Mouse (Mus musculus) limb, embryonic 15.5 days (tissue): ENCODE results near the gene Krtap9-3. TPM values are rescaled to one million over a fixed set of nuclear protein-coding genes. Genes with fewer than 3 reads are reported as not detected.

ENCODE experiments used
- ATAC-seq: fragments of 200-750 bp; cut with Nextera tagmentation; 2 replicates; pipeline ENCODE4 v1.8.0; 2017; ENCODE audit warnings: low read depth, moderate TSS enrichment; ENCODE audit not compliant: insufficient number of reproducible peaks, low FRiP score, low TSS enrichment
- H3K27ac ChIP-seq: fragments of 300-500 bp; sonication (generic); 2 replicates; pipeline ENCODE4 v1.5.1; 2015; ENCODE audit warnings: moderate library complexity, mild to moderate bottlenecking, inconsistent platforms
- H3K27me3 ChIP-seq: fragments of 300-500 bp; sonication (generic); 2 replicates; pipeline ENCODE4 v1.6.1; 2015; ENCODE audit warnings: inconsistent platforms
- H3K36me3 ChIP-seq: fragments of 300-500 bp; sonication (generic); 2 replicates; pipeline ENCODE4 v1.6.1; 2015; ENCODE audit warnings: inconsistent platforms
- H3K4me1 ChIP-seq: fragments of 300-500 bp; sonication (generic); 2 replicates; pipeline ENCODE4 v1.6.1; 2015; ENCODE audit warnings: inconsistent platforms
- H3K4me2 ChIP-seq: fragments of 300-500 bp; sonication (generic); 2 replicates; pipeline ENCODE4 v1.6.1; 2015; ENCODE audit warnings: mild to moderate bottlenecking, inconsistent platforms
- H3K4me3 ChIP-seq: fragments of 300-500 bp; sonication (generic); 2 replicates; pipeline ENCODE4 v1.5.1; 2015; ENCODE audit warnings: mild to moderate bottlenecking, inconsistent platforms
- H3K9ac ChIP-seq: fragments of 300-500 bp; sonication (generic); 2 replicates; pipeline ENCODE4 v1.6.1; 2015; ENCODE audit warnings: inconsistent platforms
- H3K9me3 ChIP-seq: fragments of 300-500 bp; sonication (generic); 2 replicates; pipeline ENCODE4 v1.6.1; 2016; ENCODE audit warnings: inconsistent platforms
- WGBS: fragments of 180-500 bp; shearing (Covaris S2); methylation state at CpG from one replicate; pipeline ENCODE4 v1.1.7; 2015; 5-methylcytosine and 5-hydroxymethylcytosine counted together
- polyA plus RNA-seq: library from polyadenylated mRNA; unstranded; fragments of >200 nt; fragmentation: Nextera tagmentation; extraction: Ambion mirVana; gene quantifications from 2 replicates; pipeline ENCODE4 v1.2.1, GENCODE M21; 2015

Gene Krtap9-3
- polyA plus RNA-seq, 1 experiment from 2014 or later: not detected

DNA sequence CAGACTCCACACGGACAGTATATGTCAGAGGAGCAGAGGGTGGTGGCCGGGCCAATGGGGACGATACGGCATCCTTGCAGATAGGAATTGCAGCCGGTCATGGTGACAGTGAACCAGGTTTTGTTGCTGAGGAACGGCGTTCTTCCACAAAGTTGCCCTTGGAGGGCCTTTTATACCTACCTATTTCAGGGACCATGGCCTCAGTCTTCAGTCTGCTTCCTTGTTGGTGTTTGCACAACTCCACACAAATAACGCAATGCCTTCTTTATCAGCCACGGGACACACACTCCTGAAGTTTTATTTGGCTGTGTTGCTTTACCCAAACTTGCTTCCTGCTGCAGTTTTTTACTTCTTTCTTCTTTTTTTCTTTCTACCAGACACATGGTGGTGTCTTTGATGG lies 38.5 kb downstream of the Krtap9-3 start, which contains the start of gene Gm11939:
TSS of gene Gm11939 (minus strand) at position 101 of the 400 bp plus-strand sequence.
- 86% methylated on average over 9 of the region's 9 CpGs for WGBS
- Histone ChIP-seq H3K4me3 (no peak within 1 kb of the TSS), H3K4me2 (no peak within 1 kb of the TSS), H3K27ac (no peak within 1 kb of the TSS), H3K4me1 (no peaks in the 10 kb centered on the region), H3K9me3 (no peaks in the 10 kb centered on the region), H3K27me3 (no peaks in the 10 kb centered on the region), H3K9ac (no peak within 1 kb of the TSS), H3K36me3 (no peaks in the 10 kb centered on the region)
- ATAC-seq: no peak

DNA sequence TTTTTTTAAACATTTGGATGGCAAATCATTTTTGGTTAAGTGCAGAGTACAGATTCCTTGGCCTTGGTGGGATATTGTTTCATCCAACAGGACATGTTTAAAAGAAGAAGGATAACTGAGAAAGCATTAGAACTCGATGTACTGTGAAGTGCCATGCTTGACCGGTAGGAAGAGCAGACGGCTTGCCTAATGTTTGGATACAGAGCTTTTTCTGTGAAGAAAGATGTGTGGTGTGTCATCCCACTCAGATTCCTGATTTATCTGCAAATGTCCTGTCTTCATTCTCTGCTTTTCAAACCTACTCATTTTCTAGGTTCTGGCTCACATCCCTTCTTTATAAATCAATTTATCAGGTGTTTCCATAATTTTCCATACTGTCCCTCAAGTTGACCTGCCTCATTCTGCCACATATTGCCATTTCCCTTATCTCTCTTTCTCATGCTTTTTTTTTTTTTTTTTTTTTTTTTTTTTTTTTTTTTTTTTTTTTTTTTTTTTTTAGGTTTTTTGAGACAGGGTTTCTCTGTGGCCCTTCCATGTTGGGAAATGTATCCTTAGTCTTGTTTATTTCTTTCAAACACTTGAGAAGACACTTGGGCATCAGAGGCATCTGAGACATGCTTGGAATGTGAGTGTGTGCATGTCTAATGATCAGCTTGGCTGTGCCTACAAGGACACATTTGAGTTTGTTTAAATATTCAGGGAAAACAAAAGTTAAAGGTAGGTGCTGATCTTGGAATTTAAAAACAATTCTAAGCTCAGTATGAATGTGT lies 39.7 kb downstream of the Krtap9-3 start:
- WGBS: 81% methylated on average over 3 of the region's 3 CpGs

DNA sequence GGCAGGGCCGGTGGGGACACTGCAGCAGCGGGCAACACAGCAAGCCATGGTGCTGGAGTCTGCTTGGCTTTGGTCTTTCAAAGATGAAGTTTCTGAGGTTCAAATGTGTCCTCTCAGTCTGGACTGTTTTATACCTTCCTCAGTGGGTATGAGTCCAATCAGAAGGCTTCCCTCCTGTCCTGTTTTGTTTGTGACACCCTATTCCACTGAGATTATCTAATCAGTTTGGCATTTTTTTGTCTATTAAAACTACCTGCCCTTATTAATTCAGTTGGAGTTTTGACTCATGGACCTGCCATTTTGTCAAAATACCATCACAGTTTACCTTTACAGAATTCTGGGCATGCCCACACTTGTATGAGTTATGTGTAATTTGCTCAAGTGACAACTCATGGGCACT lies 41.2 kb downstream of the Krtap9-3 start, which contains the start of gene Krtap3-2:
TSS of gene Krtap3-2 (minus strand) at position 101 of the 400 bp plus-strand sequence.
- H3K9ac ChIP-seq: no peak within 1 kb of the TSS
- no peak within 1 kb of the TSS for H3K27ac ChIP-seq
- no peak for ATAC-seq
- H3K9me3 ChIP-seq: no peaks in the 10 kb centered on the region
- H3K4me2 ChIP-seq: no peak within 1 kb of the TSS
- no peaks in the 10 kb centered on the region for H3K27me3 ChIP-seq
- no peak within 1 kb of the TSS for H3K4me3 ChIP-seq
- no peaks in the 10 kb centered on the region for H3K4me1 ChIP-seq
- WGBS: 62% methylated on average over 2 of the region's 2 CpGs
- H3K36me3 ChIP-seq: no peaks in the 10 kb centered on the region

More for the DNA sequence above, 39.7 kb downstream of the Krtap9-3 start:
- H3K4me1 ChIP-seq: no peaks in the 10 kb centered on the region
- no peak overlapping the region for H3K27ac ChIP-seq
- H3K9me3 ChIP-seq: no peaks in the 10 kb centered on the region
- no peaks in the 10 kb centered on the region for H3K36me3 ChIP-seq
- no peak for ATAC-seq
- no peak overlapping the region for H3K4me3 ChIP-seq
- no peak overlapping the region for H3K4me2 ChIP-seq
- H3K9ac ChIP-seq: no peak overlapping the region
- no peaks in the 10 kb centered on the region for H3K27me3 ChIP-seq

GRCm38 (mm10) chr11:99556195-99556594 lies 41.7 kb downstream of the Krtap9-3 start:
- no peak overlapping the region for H3K4me3 ChIP-seq
- no peaks in the 10 kb centered on the region for H3K27me3 ChIP-seq
- no peak overlapping the region for H3K4me2 ChIP-seq
- ATAC-seq: no peak
- 83% methylated on average over 2 of the region's 2 CpGs for WGBS
- H3K9me3 ChIP-seq: no peaks in the 10 kb centered on the region
- no peak overlapping the region for H3K9ac ChIP-seq
- H3K36me3 ChIP-seq: no peaks in the 10 kb centered on the region
- no peak overlapping the region for H3K27ac ChIP-seq
- no peaks in the 10 kb centered on the region for H3K4me1 ChIP-seq

GRCm38 (mm10) chr11:99550765-99551164 lies 47.1 kb downstream of the Krtap9-3 start, which contains the start of gene Krtap3-3:
TSS of gene Krtap3-3 (minus strand) at chr11:99550865.
- Histone ChIP-seq H3K27ac (no peak within 1 kb of the TSS), H3K27me3 (no peaks in the 10 kb centered on the region), H3K4me3 (no peak within 1 kb of the TSS), H3K9me3 (no peaks in the 10 kb centered on the region), H3K36me3 (no peaks in the 10 kb centered on the region), H3K4me2 (no peak within 1 kb of the TSS), H3K4me1 (no peaks in the 10 kb centered on the region), H3K9ac (no peak within 1 kb of the TSS)
- 57% methylated on average over 4 of the region's 4 CpGs for WGBS
- no peak for ATAC-seq

DNA sequence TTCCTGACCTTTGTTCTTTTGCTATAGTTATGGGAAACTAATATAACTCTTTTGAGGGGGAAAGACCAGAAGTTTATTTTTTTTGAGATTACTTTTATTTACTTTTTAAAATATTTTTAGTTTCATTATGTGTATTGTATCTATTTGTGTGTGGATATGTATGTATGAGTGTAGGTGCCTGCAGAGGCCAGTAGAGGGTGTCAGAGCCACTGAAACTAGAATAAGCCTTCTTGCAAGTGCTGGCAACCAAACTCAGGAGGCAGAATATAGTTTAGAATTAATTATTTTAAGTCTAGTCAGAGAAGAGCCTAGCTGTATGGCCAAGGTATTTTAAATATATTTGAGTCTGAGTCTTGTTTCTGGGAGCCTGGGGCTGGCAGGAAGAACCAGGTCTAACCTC lies 50.0 kb downstream of the Krtap9-3 start:
- Histone ChIP-seq H3K4me2 (no peak overlapping the region), H3K27ac (no peak overlapping the region), H3K27me3 (no peaks in the 10 kb centered on the region), H3K4me3 (no peak overlapping the region), H3K9ac (no peak overlapping the region), H3K9me3 (no peaks in the 10 kb centered on the region), H3K36me3 (no peaks in the 10 kb centered on the region), H3K4me1 (no peaks in the 10 kb centered on the region)
- no peak for ATAC-seq

Other genes starting within 250 kb of the Krtap9-3 start
- not detected in 2 replicates for gene Krt27, start 247.0 kb downstream of the Krtap9-3 start, polyA plus RNA-seq
- 0.14 and 0.17 TPM in 2 replicates for gene Krt28, start 223.2 kb downstream of the Krtap9-3 start, polyA plus RNA-seq
- 625 and 642 TPM in 2 replicates for gene Krt10, start 208.7 kb downstream of the Krtap9-3 start, polyA plus RNA-seq
- gene Krt12, start 175.8 kb downstream of the Krtap9-3 start, polyA plus RNA-seq: 0.15 and 0.61 TPM in 2 replicates
- 0.20 and 0.32 TPM in 2 replicates for gene Krt20, start 160.0 kb downstream of the Krtap9-3 start, polyA plus RNA-seq
- 23.0 and 24.2 TPM in 2 replicates for gene Krt23, start 105.0 kb downstream of the Krtap9-3 start, polyA plus RNA-seq
- 0.15 TPM in 1 of 2 replicates, not detected in the other for gene Krt39, start 76.8 kb downstream of the Krtap9-3 start, polyA plus RNA-seq
- not detected in 2 replicates for gene Krt40, start 54.9 kb downstream of the Krtap9-3 start, polyA plus RNA-seq
- gene Krtap3-3, start 47.2 kb downstream of the Krtap9-3 start, polyA plus RNA-seq: 4.0 and 5.6 TPM in 2 replicates
- gene Krtap3-2, start 41.3 kb downstream of the Krtap9-3 start, polyA plus RNA-seq: 0.24 TPM in 1 of 2 replicates, not detected in the other
- gene Gm11939, start 38.6 kb downstream of the Krtap9-3 start, polyA plus RNA-seq: not detected in 2 replicates
- 6.4 and 15.3 TPM in 2 replicates for gene Krtap3-1, start 31.5 kb downstream of the Krtap9-3 start, polyA plus RNA-seq
- 0.22 TPM in 1 of 2 replicates, not detected in the other for gene Krtap1-5, start 17.1 kb downstream of the Krtap9-3 start, polyA plus RNA-seq
- gene Krtap1-4, start 14.5 kb downstream of the Krtap9-3 start, polyA plus RNA-seq: not detected in 2 replicates
- gene Krtap1-3, start 6.8 kb downstream of the Krtap9-3 start, polyA plus RNA-seq: not detected in 2 replicates
- not detected in 2 replicates for gene Gm11938, start 5.2 kb upstream of the Krtap9-3 start, polyA plus RNA-seq
- gene Gm11937, start 12.1 kb upstream of the Krtap9-3 start, polyA plus RNA-seq: not detected in 2 replicates
- not detected in 2 replicates for gene Krtap2-4, start 16.7 kb upstream of the Krtap9-3 start, polyA plus RNA-seq
- gene Gm11562, start 22.3 kb upstream of the Krtap9-3 start, polyA plus RNA-seq: not detected in 2 replicates
- gene Krtap4-1, start 30.1 kb upstream of the Krtap9-3 start, polyA plus RNA-seq: not detected in 2 replicates
- not detected in 2 replicates for gene Krtap4-2, start 37.0 kb upstream of the Krtap9-3 start, polyA plus RNA-seq
- gene Krtap4-7, start 46.0 kb upstream of the Krtap9-3 start, polyA plus RNA-seq: not detected in 2 replicates
- not detected in 2 replicates for gene Gm11555, start 52.1 kb upstream of the Krtap9-3 start, polyA plus RNA-seq
- gene Gm11563, start 60.9 kb upstream of the Krtap9-3 start, polyA plus RNA-seq: not detected in 2 replicates
- not detected in 2 replicates for gene Krtap4-6, start 67.9 kb upstream of the Krtap9-3 start, polyA plus RNA-seq
- not detected in 2 replicates for gene Gm14190, start 92.6 kb upstream of the Krtap9-3 start, polyA plus RNA-seq
- not detected in 2 replicates for gene Gm14180, start 136.2 kb upstream of the Krtap9-3 start, polyA plus RNA-seq
- gene Gm11595, start 174.8 kb upstream of the Krtap9-3 start, polyA plus RNA-seq: not detected in 2 replicates
- not detected in 2 replicates for gene Krtap4-8, start 182.6 kb upstream of the Krtap9-3 start, polyA plus RNA-seq
- not detected in 2 replicates for gene Krtap4-9, start 187.1 kb upstream of the Krtap9-3 start, polyA plus RNA-seq
- not detected in 2 replicates for gene Gm11596, start 195.4 kb upstream of the Krtap9-3 start, polyA plus RNA-seq
- not detected in 2 replicates for gene Gm11569, start 200.8 kb upstream of the Krtap9-3 start, polyA plus RNA-seq
- not detected in 2 replicates for gene Gm11554, start 206.3 kb upstream of the Krtap9-3 start, polyA plus RNA-seq
- not detected in 2 replicates for gene Krtap4-13, start 211.8 kb upstream of the Krtap9-3 start, polyA plus RNA-seq
- not detected in 2 replicates for gene Gm11564, start 217.6 kb upstream of the Krtap9-3 start, polyA plus RNA-seq
- gene 2300003K06Rik, start 240.0 kb upstream of the Krtap9-3 start, polyA plus RNA-seq: not detected in 2 replicates